8 mouse cellular contexts compared by ENCODE assay signal in genomic region chr10:34096418-34096883, GRCm38 (mm10). TPM values are rescaled to one million over a fixed set of nuclear protein-coding genes. Genes with fewer than 3 reads are reported as not detected.
DNase-seq lines count a peak whose midpoint lies in the region; ATAC-seq and TF ChIP-seq lines count a peak whose summit lies in the region.

Gene Calhm5 (minus strand): TSS chr10:34096519.

- H3K9ac ChIP-seq in limb, embryonic 12.5 days (replicated peaks): no peak within 1 kb of the TSS; the same call in 1 of the 2 replicates
- H3K9ac ChIP-seq in midbrain, embryonic 13.5 days (replicated peaks): 0 out of 2 replicates have a peak within 1 kb of the TSS, but pooled peaks have one; percentile 4
- peak within 1 kb of the TSS; percentile 55 for H3K9ac ChIP-seq in stomach, postnatal 0 days (ENCODE audit: low read length)

- TF ChIP-seq CTCF in thymus, adult 2 months (IDR thresholded peaks at IDR 0.05; ENCODE audit: borderline replicate concordance, control insufficient read depth, extremely low read depth, insufficient read depth, low read length, poor library complexity): no peak
- TF ChIP-seq CTCF in stomach, postnatal 0 days (IDR thresholded peaks at IDR 0.05; ENCODE audit: low read depth): peak; percentile 92

- 5% methylated on average over 9 of the region's 9 CpGs for WGBS in thymus, adult 2 months
- WGBS in embryonic facial prominence, embryonic 10.5 days: 31% methylated on average over 9 of the region's 9 CpGs
- WGBS in limb, embryonic 12.5 days: 24% methylated on average over 9 of the region's 9 CpGs
- 33% methylated on average over 9 of the region's 9 CpGs for WGBS in midbrain, embryonic 13.5 days
- 5% methylated on average over 9 of the region's 9 CpGs for WGBS in stomach, postnatal 0 days

- no peak for TF ChIP-seq POLR2A in thymus, adult 2 months (IDR thresholded peaks at IDR 0.05; ENCODE audit: control insufficient read depth, extremely low read depth, insufficient read depth, low read length, poor library complexity)

- no peak within 1 kb of the TSS for H3K27ac ChIP-seq in thymus, adult 2 months (ENCODE audit: control insufficient read depth, insufficient read depth, low read length)
- H3K27ac ChIP-seq in embryonic facial prominence, embryonic 10.5 days (replicated peaks): peak within 1 kb of the TSS; percentile 25; the same call in 1 of the 2 replicates
- no peak within 1 kb of the TSS for H3K27ac ChIP-seq in limb, embryonic 12.5 days
- H3K27ac ChIP-seq in midbrain, embryonic 13.5 days: no peak within 1 kb of the TSS
- peak within 1 kb of the TSS; percentile 69; the same call in 1 of the 2 replicates for H3K27ac ChIP-seq in stomach, postnatal 0 days (replicated peaks)

- H3K4me2 ChIP-seq in limb, embryonic 12.5 days: peak within 1 kb of the TSS; percentile 45
- peak within 1 kb of the TSS; percentile 38 for H3K4me2 ChIP-seq in midbrain, embryonic 13.5 days (replicated peaks)
- H3K4me2 ChIP-seq in stomach, postnatal 0 days (replicated peaks; ENCODE audit: low read depth): peak within 1 kb of the TSS; percentile 52

- ATAC-seq in limb, embryonic 12.5 days (ENCODE audit: insufficient number of reproducible peaks, insufficient read depth, low FRiP score, low TSS enrichment, low read depth): peak; percentile 80
- ATAC-seq in midbrain, embryonic 13.5 days: peak; percentile 69
- ATAC-seq in stomach, postnatal 0 days (ENCODE audit: low FRiP score, low TSS enrichment): peak; percentile 96

- peak; percentile 38 for TF ChIP-seq EP300 in stomach, postnatal 0 days (optimal IDR thresholded peaks at IDR 0.05)

- H3K4me3 ChIP-seq in thymus, adult 2 months (ENCODE audit: control insufficient read depth, insufficient read depth, low read length): no peak within 1 kb of the TSS
- peak within 1 kb of the TSS; percentile 32 for H3K4me3 ChIP-seq in embryonic facial prominence, embryonic 10.5 days
- peak within 1 kb of the TSS; percentile 20 for H3K4me3 ChIP-seq in limb, embryonic 12.5 days (replicated peaks)
- peak within 1 kb of the TSS; percentile 7; the same call in 1 of the 2 replicates for H3K4me3 ChIP-seq in midbrain, embryonic 13.5 days (replicated peaks)
- peak within 1 kb of the TSS; percentile 33 for H3K4me3 ChIP-seq in stomach, postnatal 0 days (ENCODE audit: low read depth, low read length)

- H3K27me3 ChIP-seq in thymus, adult 2 months (ENCODE audit: control insufficient read depth, insufficient read depth, low read length): no peaks in the 10 kb centered on the region
- no peaks in the 10 kb centered on the region for H3K27me3 ChIP-seq in embryonic facial prominence, embryonic 10.5 days (replicated peaks; ENCODE audit: low read depth, poor library complexity, severe bottlenecking)
- H3K27me3 ChIP-seq in limb, embryonic 12.5 days: no peaks in the 10 kb centered on the region
- H3K27me3 ChIP-seq in midbrain, embryonic 13.5 days: no peaks in the 10 kb centered on the region
- no peaks in the 10 kb centered on the region for H3K27me3 ChIP-seq in stomach, postnatal 0 days (ENCODE audit: control insufficient read depth, insufficient read depth, low read length)

- peaks cover 3% of the 10 kb centered on the region; the same call in 1 of the 2 replicates for H3K4me1 ChIP-seq in thymus, adult 2 months (replicated peaks; ENCODE audit: control insufficient read depth, insufficient read depth, low read length)
- peaks cover 12% of the 10 kb centered on the region for H3K4me1 ChIP-seq in embryonic facial prominence, embryonic 10.5 days
- H3K4me1 ChIP-seq in limb, embryonic 12.5 days (replicated peaks): 0 out of 2 replicates have a peak, but pooled peaks cover 3% of the 10 kb centered on the region
- no peaks in the 10 kb centered on the region for H3K4me1 ChIP-seq in midbrain, embryonic 13.5 days (replicated peaks)
- H3K4me1 ChIP-seq in stomach, postnatal 0 days (replicated peaks; ENCODE audit: control insufficient read depth, insufficient read depth): no peaks in the 10 kb centered on the region

- H3K36me3 ChIP-seq in thymus, adult 2 months (ENCODE audit: control insufficient read depth, insufficient read depth, low read length): no peaks in the 10 kb centered on the region
- no peaks in the 10 kb centered on the region for H3K36me3 ChIP-seq in embryonic facial prominence, embryonic 10.5 days (replicated peaks)
- no peaks in the 10 kb centered on the region for H3K36me3 ChIP-seq in limb, embryonic 12.5 days
- H3K36me3 ChIP-seq in midbrain, embryonic 13.5 days: no peaks in the 10 kb centered on the region
- H3K36me3 ChIP-seq in stomach, postnatal 0 days (ENCODE audit: control insufficient read depth, insufficient read depth, low read length): no peaks in the 10 kb centered on the region

- H3K9me3 ChIP-seq in embryonic facial prominence, embryonic 10.5 days: no peaks in the 10 kb centered on the region
- no peaks in the 10 kb centered on the region for H3K9me3 ChIP-seq in limb, embryonic 12.5 days
- H3K9me3 ChIP-seq in midbrain, embryonic 13.5 days: no peaks in the 10 kb centered on the region
- no peaks in the 10 kb centered on the region for H3K9me3 ChIP-seq in stomach, postnatal 0 days (ENCODE audit: control insufficient read depth, low read length)

- peak; percentile 8 for DNase-seq in thymus, postnatal 14 days
- no peak for DNase-seq in thymus, adult 2 months
- peak; percentile 30 for DNase-seq in embryonic facial prominence, embryonic 10.5 days (ENCODE audit: low spot score)
- DNase-seq in heart, adult 9 months (ENCODE audit: low spot score in 2 of 2): peak; percentile 66 to 75
- DNase-seq in kidney, adult 8-10 months: peak; percentile 18 to 24
- DNase-seq in stomach, postnatal 0 days (ENCODE audit: low spot score): peak; percentile 48

RNA-seq across cellular contexts. Expression of gene Calhm5, which starts in this region (rescaled TPM):
- polyA plus RNA-seq in thymus, adult 2 months (2012; rRNA removed): 0.06 and 0.09 TPM in 2 replicates
- polyA plus RNA-seq in embryonic facial prominence, embryonic 10.5 days (2016; fragmentation: Nextera tagmentation; extraction: Ambion mirVana): 0.11 and 0.12 TPM in 2 replicates
- polyA plus RNA-seq in limb, embryonic 12.5 days (2016; fragmentation: Nextera tagmentation; extraction: Ambion mirVana): 0.06 and 0.15 TPM in 2 replicates
- polyA plus RNA-seq in midbrain, embryonic 13.5 days (2015; fragmentation: Nextera tagmentation; extraction: Ambion mirVana): 0.16 and 0.32 TPM in 2 replicates
- polyA plus RNA-seq in stomach, postnatal 0 days (2015; fragmentation: Nextera tagmentation; extraction: Ambion mirVana): 2.4 and 2.5 TPM in 2 replicates

Comparison
In these comparisons a context has a peak if more than half of its experiments do, and no peak if none do; other contexts are left out.
1. Peak in DNase-seq, H3K4me3 ChIP-seq and H3K27ac ChIP-seq in embryonic facial prominence, embryonic 10.5 days; RNA of the gene not detected or under 1 TPM.
2. Peak in ATAC-seq, H3K4me3 ChIP-seq and H3K4me2 ChIP-seq in limb, embryonic 12.5 days; RNA of the gene not detected or under 1 TPM.
3. Peak in ATAC-seq, H3K4me3 ChIP-seq, H3K9ac ChIP-seq and H3K4me2 ChIP-seq in midbrain, embryonic 13.5 days; RNA of the gene not detected or under 1 TPM.